Mouse (Mus musculus) liver, adult 2 months (tissue): ENCODE measurements around the gene Nelfe. TPM values are rescaled to one million over a fixed set of nuclear protein-coding genes. Genes with fewer than 3 reads are reported as not detected.

Experiments
- DNase-seq: peaks from one replicate; pipeline ENCODE4 v3.0.0-alpha.2; 2011; ENCODE audit warnings: low read depth, low spot score; ENCODE audit errors: extremely low read depth
- H3K27ac ChIP-seq: fragments of 200-500 bp; replicated peaks from 2 replicates; pipeline ENCODE4 v1.5.1; 2012; ENCODE audit warnings: low read depth, mild to moderate bottlenecking, control low read depth, inconsistent platforms, low read length; ENCODE audit not compliant: insufficient read depth
- H3K27me3 ChIP-seq: fragments of 200-500 bp; 2 replicates; pipeline ENCODE4 v1.6.1; 2012; ENCODE audit warnings: mild to moderate bottlenecking, moderate library complexity, low read length, inconsistent platforms; ENCODE audit not compliant: control insufficient read depth, insufficient read depth
- H3K36me3 ChIP-seq: fragments of 200-500 bp; 2 replicates; pipeline ENCODE4 v1.6.1; 2012; ENCODE audit warnings: low read length, inconsistent platforms; ENCODE audit not compliant: control insufficient read depth, insufficient read depth
- H3K4me1 ChIP-seq: fragments of 200-500 bp; 2 replicates; pipeline ENCODE4 v1.6.1; 2011; ENCODE audit warnings: low read length; ENCODE audit not compliant: control insufficient read depth, insufficient read depth
- H3K4me3 ChIP-seq: fragments of 200-500 bp; 2 replicates; pipeline ENCODE4 v1.5.1; 2011; ENCODE audit warnings: low read depth, mild to moderate bottlenecking, control low read depth, low read length, moderate library complexity; ENCODE audit not compliant: insufficient read depth
- H3K79me2 ChIP-seq: fragments of 200-500 bp; 2 replicates; pipeline ENCODE4 v1.6.1; 2012; ENCODE audit warnings: inconsistent platforms, mild to moderate bottlenecking, low read length, moderate library complexity; ENCODE audit not compliant: control insufficient read depth, insufficient read depth
- H3K9ac ChIP-seq: fragments of 200-500 bp; 2 replicates; pipeline ENCODE4 v1.6.1; 2012; ENCODE audit warnings: low read depth, mild to moderate bottlenecking, control low read depth, inconsistent platforms, low read length
- CTCF ChIP-seq: fragments of 200-500 bp; IDR thresholded peaks from 2 replicates; pipeline ENCODE4 v1.5.1; 2011; ENCODE audit warnings: low read depth, low read length, control low read depth
- POLR2A ChIP-seq: fragments of 200-500 bp; IDR thresholded peaks from 2 replicates; pipeline ENCODE4 v1.6.1; 2011; ENCODE audit warnings: low read length, control low read depth; ENCODE audit not compliant: insufficient read depth; ENCODE audit errors: extremely low read depth
- WGBS: fragments of 180-500 bp; shearing (Covaris S2); methylation state at CpG from one replicate; pipeline ENCODE4 v1.1.7; 2018; 5-methylcytosine and 5-hydroxymethylcytosine counted together
- polyA plus RNA-seq: library from polyadenylated mRNA; depleted of rRNA; stranded (reverse); fragments of >200 nt; gene quantifications from 2 replicates; pipeline ENCODE4 v1.2.3, GENCODE M21; 2012
- total RNA-seq: library from RNA; depleted of rRNA; stranded (reverse); fragments of >200 nt; gene quantifications from 2 replicates; pipeline ENCODE4 v1.2.3, GENCODE M21; 2014

Nelfe gene
- total and polyA plus RNA-seq, 2 experiments: 17.1 to 21.9 TPM

- H3K36me3 ChIP-seq: peaks cover 44% of the 10 kb centered on the region
- no peaks in the 10 kb centered on the region for H3K27me3 ChIP-seq
- H3K4me3 ChIP-seq: peak within 1 kb of the TSS; percentile 76
- TF ChIP-seq CTCF: no peak
- no peak for TF ChIP-seq POLR2A
- H3K27ac ChIP-seq: peak within 1 kb of the TSS; percentile 99
- peak; percentile 97 for DNase-seq
- peaks cover 41% of the 10 kb centered on the region for H3K4me1 ChIP-seq
- peak within 1 kb of the TSS; percentile 80 for H3K9ac ChIP-seq
- peaks cover 4% of the 10 kb centered on the region; the same call in 1 of the 2 replicates for H3K79me2 ChIP-seq
- 8% methylated on average over 8 of the region's 8 CpGs for WGBS
Observed at GRCm38 (mm10) chr17:34862416-34863081, 12.4 kb downstream of the Nelfe start, which contains the start of gene Cfb. Gene Cfb (minus strand): TSS chr17:34862518.

GRCm38 (mm10) chr17:34865981-34866380 is 15.8 kb downstream of the Nelfe start:
- H3K4me1 ChIP-seq: peaks cover 17% of the 10 kb centered on the region
- no peak overlapping the region for H3K4me3 ChIP-seq
- 63% methylated on average over 7 of the region's 7 CpGs for WGBS
- H3K27me3 ChIP-seq: no peaks in the 10 kb centered on the region
- no peak for DNase-seq
- TF ChIP-seq POLR2A: no peak
- TF ChIP-seq CTCF: no peak
- H3K27ac ChIP-seq: no peak overlapping the region
- H3K79me2 ChIP-seq: peaks cover 4% of the 10 kb centered on the region; the same call in 1 of the 2 replicates
- H3K36me3 ChIP-seq: peaks cover 41% of the 10 kb centered on the region
- H3K9ac ChIP-seq: no peak overlapping the region

GRCm38 (mm10) chr17:34874321-34874720 is 24.1 kb downstream of the Nelfe start:
- Histone ChIP-seq H3K9ac (no peak overlapping the region), H3K27me3 (no peaks in the 10 kb centered on the region), H3K4me1 (peaks cover 2% of the 10 kb centered on the region; the same call in 1 of the 2 replicates), H3K36me3 (peaks cover 43% of the 10 kb centered on the region), H3K27ac (no peak overlapping the region), H3K79me2 (no peaks in the 10 kb centered on the region), H3K4me3 (no peak overlapping the region)
- DNase-seq: no peak
- TF ChIP-seq CTCF (no peak), POLR2A (no peak)
- 87% methylated on average over 6 of the region's 6 CpGs for WGBS

- Histone ChIP-seq H3K27ac (no peak within 1 kb of the TSS), H3K79me2 (no peaks in the 10 kb centered on the region; the same call in 1 of the 2 replicates), H3K36me3 (peaks cover 14% of the 10 kb centered on the region), H3K9ac (peak within 1 kb of the TSS; percentile 48; the same call in 1 of the 2 replicates), H3K27me3 (no peaks in the 10 kb centered on the region), H3K4me1 (peaks cover 11% of the 10 kb centered on the region), H3K4me3 (peak within 1 kb of the TSS; percentile 14; the same call in 1 of the 2 replicates)
- 70% methylated on average over 11 of the region's 11 CpGs for WGBS
- no peak for TF ChIP-seq CTCF
- no peak for TF ChIP-seq POLR2A
- DNase-seq: no peak
Observed at GRCm38 (mm10) chr17:34879336-34879879, 29.2 kb downstream of the Nelfe start, which contains the start of gene Zbtb12. Gene Zbtb12 (plus strand): TSS chr17:34879483.

GRCm38 (mm10) chr17:34881166-34881565 is 31.0 kb downstream of the Nelfe start:
- Histone ChIP-seq H3K27ac (peak overlapping the region; percentile 95), H3K27me3 (no peaks in the 10 kb centered on the region), H3K9ac (peak overlapping the region; percentile 85), H3K4me1 (peaks cover 11% of the 10 kb centered on the region), H3K36me3 (peaks cover 6% of the 10 kb centered on the region), H3K79me2 (no peaks in the 10 kb centered on the region; the same call in 1 of the 2 replicates), H3K4me3 (peak overlapping the region; percentile 72)
- no peak for DNase-seq
- TF ChIP-seq CTCF: no peak
- TF ChIP-seq POLR2A: no peak
